Comparison of ENCODE assay signal across 28 mouse cellular contexts in the genomic region with DNA sequence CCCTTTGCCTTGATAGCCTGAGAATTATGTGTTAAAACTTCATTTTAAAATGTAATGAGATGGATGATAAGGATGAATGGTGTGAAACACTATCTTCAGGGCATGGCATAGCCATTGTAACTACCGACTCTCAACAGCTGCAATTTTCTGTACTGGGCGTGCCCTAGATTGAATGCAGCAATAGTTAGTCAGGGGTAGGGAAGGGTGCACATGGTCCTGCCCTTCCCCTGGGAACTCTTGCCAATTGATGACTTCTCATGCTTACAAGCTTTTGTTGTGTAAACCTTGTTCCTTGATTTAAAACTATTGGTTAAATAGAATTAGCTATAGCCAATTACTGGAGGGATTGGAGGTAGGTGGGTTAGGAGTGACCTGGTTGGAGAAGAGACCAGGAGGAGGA. TPM values are rescaled to one million over a fixed set of nuclear protein-coding genes. Genes with fewer than 3 reads are reported as not detected.
DNase-seq lines count a peak whose midpoint lies in the region; ATAC-seq and TF ChIP-seq lines count a peak whose summit lies in the region.
"Had no signal": no experiment of that assay in that cellular context is flagged by ENCODE, and none has a peak within 500 bp of the region (broad histone marks: within the 10 kb centered on the region; RNA-seq: fewer than 3 reads in every experiment).

No protein-coding gene starts in this region.

- TF ChIP-seq CTCF in E14TG2a.4 (conservative IDR thresholded peaks at IDR 0.05; ENCODE audit: low read length), result no peak

- peaks cover 23% of the 10 kb centered on the region for H3K4me1 ChIP-seq in E14TG2a.4 (replicated peaks; ENCODE audit: low read depth, low read length)
- peaks cover 4% of the 10 kb centered on the region for H3K4me1 ChIP-seq in embryonic facial prominence, embryonic 10.5 days
- H3K4me1 ChIP-seq in hindbrain, embryonic 13.5 days (replicated peaks), result no peaks in the 10 kb centered on the region
- H3K4me1 ChIP-seq in forebrain, embryonic 11.5 days (replicated peaks; ENCODE audit: control insufficient read depth, insufficient read depth, low read length), result no peaks in the 10 kb centered on the region
- H3K4me1 ChIP-seq: forebrain, embryonic 13.5 days; hindbrain, embryonic 10.5 days had no signal

- no peak overlapping the region for H3K27ac ChIP-seq in embryonic facial prominence, embryonic 10.5 days (replicated peaks)
- H3K27ac ChIP-seq in hindbrain, embryonic 13.5 days, result no peak overlapping the region
- no peak overlapping the region for H3K27ac ChIP-seq in forebrain, embryonic 11.5 days (ENCODE audit: low read depth, low read length)
- H3K27ac ChIP-seq: forebrain, embryonic 13.5 days; gastrocnemius, adult 2 months; hindbrain, embryonic 10.5 days; hindbrain, embryonic 14.5 days; hindbrain, postnatal 0 days had no signal

- H3K4me3 ChIP-seq in E14TG2a.4 (replicated peaks; ENCODE audit: low read length), result peak overlapping the region; percentile 49
- H3K4me3 ChIP-seq in myocyte, result no peak overlapping the region
- H3K4me3 ChIP-seq in embryonic facial prominence, embryonic 10.5 days, result no peak overlapping the region
- no peak overlapping the region for H3K4me3 ChIP-seq in hindbrain, embryonic 13.5 days
- no peak overlapping the region for H3K4me3 ChIP-seq in forebrain, embryonic 11.5 days (ENCODE audit: low read depth, low read length)
- H3K4me3 ChIP-seq: erythroblast, embryonic 14.5 days; forebrain, embryonic 13.5 days; gastrocnemius, adult 2 months; hindbrain, embryonic 10.5 days had no signal

- DNase-seq in 3134 (ENCODE audit: extremely low read depth, insufficient read length, low spot score) (peak; percentile 58), NIH3T3 (ENCODE audit: low read depth) (peak; percentile 45)
- no peak for DNase-seq in embryonic facial prominence, embryonic 10.5 days (ENCODE audit: low spot score)
- no peak for DNase-seq in forebrain, embryonic 11.5 days (ENCODE audit: low spot score)
- DNase-seq: adrenal gland, adult 2 months; adrenal gland, postnatal 25 days; cerebellum, adult 11-12 months; cerebellum, adult 8-10 months; cerebellum, postnatal 10 days; cerebellum, postnatal 36 days; embryo, embryonic 11 days; gastrocnemius, adult 2 months; gastrocnemius, postnatal 14 days; heart, adult 11 months; kidney, adult 18-20 months had no signal

- ATAC-seq in hindbrain, embryonic 13.5 days (ENCODE audit: low FRiP score), result no peak
- ATAC-seq in forebrain, embryonic 11.5 days (replicated peaks; ENCODE audit: low FRiP score), result no peak
- ATAC-seq: forebrain, embryonic 13.5 days; forebrain, embryonic 16.5 days; hindbrain, postnatal 0 days; inflammation-experienced regulatory T-cells, adult 6 months; intestine, embryonic 16.5 days; Patski had no signal

- H3ac ChIP-seq in myocyte (ENCODE audit: control insufficient read depth, insufficient read length), result no peak overlapping the region

- TF ChIP-seq POLR2A in myocyte (IDR thresholded peaks at IDR 0.05; ENCODE audit: insufficient read length, low read depth), result no peak

- H3K9ac ChIP-seq in hindbrain, embryonic 13.5 days, result no peak overlapping the region
- no peak overlapping the region for H3K9ac ChIP-seq in forebrain, embryonic 11.5 days (ENCODE audit: low read length)
- H3K9ac ChIP-seq: forebrain, embryonic 13.5 days; hindbrain, embryonic 14.5 days had no signal

- H3K9me3 ChIP-seq in E14TG2a.4 (ENCODE audit: low read length), result peaks cover 8% of the 10 kb centered on the region; the same call in 1 of the 2 replicates
- H3K9me3 ChIP-seq in embryonic facial prominence, embryonic 10.5 days, result no peaks in the 10 kb centered on the region
- no peaks in the 10 kb centered on the region for H3K9me3 ChIP-seq in hindbrain, embryonic 13.5 days
- no peaks in the 10 kb centered on the region for H3K9me3 ChIP-seq in forebrain, embryonic 11.5 days (ENCODE audit: control insufficient read depth, low read length)
- H3K9me3 ChIP-seq: forebrain, embryonic 13.5 days; hindbrain, embryonic 10.5 days had no signal

- H3K27me3 ChIP-seq in E14TG2a.4 (ENCODE audit: insufficient read depth, low read length), result no peaks in the 10 kb centered on the region
- no peaks in the 10 kb centered on the region for H3K27me3 ChIP-seq in myocyte (ENCODE audit: control insufficient read depth, insufficient read depth, insufficient read length)
- no peaks in the 10 kb centered on the region for H3K27me3 ChIP-seq in embryonic facial prominence, embryonic 10.5 days (replicated peaks; ENCODE audit: low read depth, poor library complexity, severe bottlenecking)
- no peaks in the 10 kb centered on the region for H3K27me3 ChIP-seq in hindbrain, embryonic 13.5 days
- H3K27me3 ChIP-seq in forebrain, embryonic 11.5 days (ENCODE audit: control insufficient read depth, insufficient read depth, low read length), result no peaks in the 10 kb centered on the region; the same call in 1 of the 2 replicates
- H3K27me3 ChIP-seq: forebrain, embryonic 13.5 days; Patski had no signal

- peak overlapping the region; percentile 60 for H3K4me2 ChIP-seq in myocyte (ENCODE audit: low read depth)
- no peak overlapping the region for H3K4me2 ChIP-seq in hindbrain, embryonic 13.5 days
- no peak overlapping the region for H3K4me2 ChIP-seq in forebrain, embryonic 11.5 days (ENCODE audit: low read depth, low read length, severe bottlenecking)
- H3K4me2 ChIP-seq: forebrain, embryonic 13.5 days; heart, embryonic 11.5 days; hindbrain, embryonic 14.5 days had no signal

- H3K36me3 ChIP-seq in E14TG2a.4 (ENCODE audit: insufficient read depth, low read length), result no peaks in the 10 kb centered on the region
- no peaks in the 10 kb centered on the region for H3K36me3 ChIP-seq in myocyte (ENCODE audit: control insufficient read depth, insufficient read depth)
- no peaks in the 10 kb centered on the region for H3K36me3 ChIP-seq in embryonic facial prominence, embryonic 10.5 days (replicated peaks)
- no peaks in the 10 kb centered on the region for H3K36me3 ChIP-seq in hindbrain, embryonic 13.5 days
- H3K36me3 ChIP-seq in forebrain, embryonic 11.5 days (ENCODE audit: control insufficient read depth, insufficient read depth, low read length), result no peaks in the 10 kb centered on the region
- H3K36me3 ChIP-seq: hindbrain, embryonic 10.5 days had no signal

- H3K79me2 ChIP-seq in myocyte (ENCODE audit: control insufficient read depth, insufficient read depth), result no peaks in the 10 kb centered on the region

- WGBS in embryonic facial prominence, embryonic 10.5 days, result 88% methylated on average over 2 of the region's 2 CpGs
- 75% methylated on average over 2 of the region's 2 CpGs for WGBS in hindbrain, embryonic 13.5 days
- WGBS in forebrain, embryonic 11.5 days, result 96% methylated on average over 2 of the region's 2 CpGs

TF ChIP-seq in myocyte, 11 proteins besides CTCF, POLR2A, EP300 and RAD21:
- TF ChIP-seq TCF3 (IDR thresholded peaks at IDR 0.05; ENCODE audit: insufficient read length, low read depth), result no peak
- TF ChIP-seq MYOG (IDR thresholded peaks at IDR 0.05; ENCODE audit: control insufficient read depth in 1 of 3, insufficient read depth in 1 of 3, insufficient read length in 2 of 3, low read depth in 2 of 3), result peak in 2 of 3 experiments; percentile 23 to 59
- peak in 2 of 3 experiments; percentile 59 to 79 for TF ChIP-seq MYOD1 (IDR thresholded peaks at IDR 0.05; ENCODE audit: control insufficient read depth in 1 of 3, insufficient read length in 2 of 3, low read depth in 2 of 3)
- no peak for TF ChIP-seq CEBPB (IDR thresholded peaks at IDR 0.05; ENCODE audit: insufficient read depth, poor library complexity, severe bottlenecking)

RNA-seq across cellular contexts. Expression of a gene that starts 23.1 kb away (rescaled TPM):
- 0.65 TPM for polyA plus RNA-seq in myocyte (2012; fragmentation: generic; extraction: Trizol)
- polyA plus RNA-seq in embryonic facial prominence, embryonic 10.5 days (2016; fragmentation: Nextera tagmentation; extraction: Ambion mirVana), result 4.0 and 5.3 TPM in 2 replicates
- polyA plus RNA-seq in hindbrain, embryonic 13.5 days (2015; fragmentation: Nextera tagmentation; extraction: Ambion mirVana), result 6.7 and 8.6 TPM in 2 replicates
- 6.4 TPM in 2 replicates for polyA plus RNA-seq in forebrain, embryonic 11.5 days (2014; fragmentation: Nextera tagmentation; extraction: Ambion mirVana)
- polyA plus RNA-seq: adrenal gland, adult 2 months; erythroblast, embryonic 14.5 days had no signal

Comparison
In these comparisons a context has a peak if more than half of its experiments do, and no peak if none do; other contexts are left out.
1. DNase-seq: peak in 3134 (single experiment) and NIH3T3 (single experiment); none in embryonic facial prominence, embryonic 10.5 days (single experiment) and forebrain, embryonic 11.5 days (single experiment).